Mouse (Mus musculus) midbrain, embryonic 11.5 days (tissue): ENCODE measurements around the gene Emd. TPM values are rescaled to one million over a fixed set of nuclear protein-coding genes. Genes with fewer than 3 reads are reported as not detected.

Source experiments
- microRNA-seq: library from miRNA; unstranded; fragments of <30 nt; microRNA quantifications from one replicate; pipeline ENCODE4, GENCODE M21; 2017
- polyA plus RNA-seq: library from polyadenylated mRNA; unstranded; fragments of >200 nt; fragmentation: Nextera tagmentation; extraction: Ambion mirVana; gene quantifications from 2 replicates; pipeline ENCODE4 v1.2.1, GENCODE M21; 2014

Emd gene
- polyA plus RNA-seq, 1 experiment from 2014 or later: 25.2 TPM

Small RNA genes lying within 50 kb of the gene (microRNA-seq; reads per million reads assigned to microRNA genes)
- gene Mir7091: 0.57 reads per million

Other genes with a start within 250 kb of the Emd start
- gene Irak1, start 230.8 kb upstream of the Emd start, polyA plus RNA-seq: 30.5 and 31.6 TPM in 2 replicates
- gene Opn1mw, start 127.2 kb upstream of the Emd start, polyA plus RNA-seq: not detected in 2 replicates
- gene Mecp2, start 119.3 kb upstream of the Emd start, polyA plus RNA-seq: 15.3 and 17.1 TPM in 2 replicates
- not detected in 2 replicates for gene Tex28, start 86.8 kb upstream of the Emd start, polyA plus RNA-seq
- not detected in 2 replicates for gene Tktl1, start 77.4 kb upstream of the Emd start, polyA plus RNA-seq
- 178 and 185 TPM in 2 replicates for gene Flna, start 4.9 kb upstream of the Emd start, polyA plus RNA-seq
- gene Rpl10, start 16.1 kb downstream of the Emd start, polyA plus RNA-seq: 661 and 713 TPM in 2 replicates
- gene Taz, start 27.2 kb downstream of the Emd start, polyA plus RNA-seq: 57.9 and 60.9 TPM in 2 replicates
- gene Dnase1l1, start 27.6 kb downstream of the Emd start, polyA plus RNA-seq: 4.3 and 4.4 TPM in 2 replicates
- gene Atp6ap1, start 42.4 kb downstream of the Emd start, polyA plus RNA-seq: 101 and 106 TPM in 2 replicates
- gene Gdi1, start 50.3 kb downstream of the Emd start, polyA plus RNA-seq: 430 and 451 TPM in 2 replicates
- gene Fam50a, start 58.3 kb downstream of the Emd start, polyA plus RNA-seq: 58.1 and 59.2 TPM in 2 replicates
- gene Plxna3, start 74.4 kb downstream of the Emd start, polyA plus RNA-seq: 13.7 and 19.8 TPM in 2 replicates
- 110 and 118 TPM in 2 replicates for gene Lage3, start 98.9 kb downstream of the Emd start, polyA plus RNA-seq
- 74.3 and 76.5 TPM in 2 replicates for gene Ubl4a, start 118.5 kb downstream of the Emd start, polyA plus RNA-seq
- 8.5 and 9.0 TPM in 2 replicates for gene Slc10a3, start 118.7 kb downstream of the Emd start, polyA plus RNA-seq
- 26.2 and 27.3 TPM in 2 replicates for gene Fam3a, start 138.6 kb downstream of the Emd start, polyA plus RNA-seq
- gene Ikbkg, start 138.6 kb downstream of the Emd start, polyA plus RNA-seq: 22.8 and 24.8 TPM in 2 replicates
- gene G6pdx, start 174.5 kb downstream of the Emd start, polyA plus RNA-seq: 56.2 and 56.4 TPM in 2 replicates
- 0.61 TPM in 1 of 2 replicates, not detected in the other for gene Gm6880, start 226.7 kb downstream of the Emd start, polyA plus RNA-seq